Mouse (Mus musculus) brain, embryonic 14.5 days (tissue): ENCODE data around the gene Mms19. TPM values are rescaled to one million over a fixed set of nuclear protein-coding genes. Genes with fewer than 3 reads are reported as not detected.

Experiments
- DNase-seq: peaks from one replicate; pipeline ENCODE4 v3.0.0-alpha.2; 2011; ENCODE audit warnings: low read depth
- CTCF ChIP-seq: fragments of 200-500 bp; IDR thresholded peaks from 2 replicates; pipeline ENCODE4 v1.5.1; 2012; ENCODE audit warnings: inconsistent platforms, mild to moderate bottlenecking, moderate library complexity, borderline replicate concordance; ENCODE audit not compliant: insufficient read depth, insufficient read length; ENCODE audit errors: extremely low read depth
- POLR2A ChIP-seq: fragments of 200-500 bp; IDR thresholded peaks from 2 replicates; pipeline ENCODE4 v1.6.1; 2012; ENCODE audit warnings: mild to moderate bottlenecking, inconsistent platforms, borderline replicate concordance; ENCODE audit not compliant: poor library complexity, insufficient read depth, insufficient read length, severe bottlenecking; ENCODE audit errors: extremely low read depth
- polyA plus RNA-seq: library from polyadenylated mRNA; depleted of rRNA; stranded (reverse); fragments of >200 nt; gene quantifications from 2 replicates; pipeline ENCODE4 v1.2.3, GENCODE M21; 2012; rRNA removed

Mms19 gene
- polyA plus RNA-seq, 1 experiment, result 66.3 TPM

- TF ChIP-seq POLR2A, result no peak
- no peak for TF ChIP-seq CTCF
- DNase-seq, result peak; percentile 20
Observed at GRCm38 (mm10) chr19:41901696-41902095, 79.3 kb downstream of the Mms19 start.

DNA sequence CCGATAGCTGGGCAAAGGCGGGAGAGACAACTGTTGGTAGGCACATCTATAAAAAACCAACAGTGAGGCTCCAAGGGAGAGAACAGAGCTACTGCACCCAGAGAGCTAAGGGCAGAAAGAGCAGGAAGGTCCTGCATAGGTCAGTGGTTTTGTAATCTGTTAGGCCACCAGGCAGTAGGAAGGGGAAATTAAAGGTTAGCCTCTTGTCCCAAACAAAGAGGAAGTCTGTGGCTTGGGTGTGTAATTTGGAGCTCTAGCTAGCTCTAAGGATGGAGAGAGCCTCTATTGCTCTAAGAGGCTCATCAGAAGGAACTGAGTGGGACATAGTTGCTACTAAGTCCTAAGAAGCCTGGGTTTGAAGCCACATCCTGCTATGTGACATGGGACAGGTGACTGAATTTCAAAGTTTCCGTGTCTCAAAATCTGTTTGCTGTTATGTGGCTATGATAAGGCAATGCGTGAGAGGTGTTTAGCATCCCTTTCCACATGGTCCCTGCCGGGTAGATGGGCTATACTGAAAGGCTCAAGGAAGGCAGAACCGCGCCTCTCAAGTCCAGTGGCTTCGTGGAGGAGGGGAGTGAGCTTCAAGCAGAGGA, 80.4 kb downstream of the Mms19 start:
- no peak for DNase-seq
- no peak for TF ChIP-seq POLR2A
- TF ChIP-seq CTCF, result no peak

DNA sequence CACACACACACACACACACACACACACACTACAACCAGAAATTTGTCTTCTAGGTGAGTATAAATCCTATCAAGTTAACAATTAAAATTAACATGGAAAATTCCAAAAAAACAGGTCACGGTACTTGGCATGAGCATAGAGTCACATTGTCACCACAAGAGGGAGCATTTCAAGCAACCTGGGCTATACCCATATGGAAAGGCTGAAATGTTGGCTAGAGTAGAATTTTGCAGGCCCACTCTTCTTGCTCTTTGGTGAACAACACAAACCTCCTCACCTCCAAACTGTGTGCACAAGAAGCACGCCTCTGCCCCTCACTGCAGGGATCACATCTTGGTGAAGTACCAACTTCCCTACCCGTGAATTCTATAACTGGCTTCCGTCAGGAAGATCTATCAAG, 82.1 kb downstream of the Mms19 start:
- DNase-seq, result peak; percentile 63
- TF ChIP-seq POLR2A (no peak), CTCF (peak; percentile 67; the same call in 1 of the 2 replicates)

DNA sequence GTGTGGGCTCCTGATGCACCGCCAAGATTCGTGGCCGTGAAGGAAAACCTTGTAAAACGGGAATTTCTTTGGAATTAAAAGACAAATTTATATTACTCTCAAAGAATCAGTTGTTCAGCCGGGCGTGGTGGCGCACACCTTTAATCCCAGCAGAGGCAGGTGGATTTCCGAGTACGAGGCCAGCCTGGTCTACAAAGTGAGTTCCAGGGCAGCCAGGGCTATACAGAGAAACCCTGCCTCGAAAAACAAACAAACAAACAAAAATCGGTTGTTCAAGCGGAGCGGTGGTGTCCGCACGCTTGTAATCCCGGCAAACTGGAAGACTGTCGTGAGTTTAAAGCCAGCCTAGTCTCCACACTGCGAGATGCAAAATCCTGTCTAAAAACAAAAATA, 84.6 kb downstream of the Mms19 start:
- DNase-seq, result no peak
- TF ChIP-seq CTCF, result no peak
- no peak for TF ChIP-seq POLR2A

GRCm38 (mm10) chr19:41895460-41896318, 85.3 kb downstream of the Mms19 start, which contains the start of gene Rrp12:
TSS of gene Rrp12 (minus strand) at chr19:41896173.
- DNase-seq, result peak; percentile 97
- TF ChIP-seq POLR2A (no peak; the same call in 1 of the 2 replicates), CTCF (no peak)

DNA sequence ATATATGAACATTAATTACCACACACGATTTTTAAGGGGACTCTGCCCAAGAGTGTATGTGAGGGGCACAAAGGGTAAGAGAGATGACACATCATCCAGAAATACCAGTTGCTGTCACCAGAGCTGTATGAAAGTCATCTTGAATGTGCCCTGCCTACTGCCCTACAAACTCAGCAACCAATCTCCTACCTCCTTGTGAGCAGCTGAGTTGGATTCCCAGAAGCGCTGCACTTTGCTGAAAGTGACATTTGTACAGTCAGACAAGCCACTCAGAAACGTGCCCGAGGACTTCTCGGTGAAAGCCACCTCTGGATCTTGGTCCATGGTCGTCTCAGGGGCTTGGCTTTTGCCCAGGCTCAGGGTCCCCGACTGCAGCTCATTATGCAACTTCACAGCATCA, 86.0 kb downstream of the Mms19 start:
- TF ChIP-seq POLR2A (no peak), CTCF (no peak)
- DNase-seq, result no peak

Other genes with a start within 250 kb of the Mms19 start
- gene Slit1, start 237.5 kb downstream of the Mms19 start, polyA plus RNA-seq, result 31.8 and 51.5 TPM in 2 replicates
- gene Arhgap19, start 179.1 kb downstream of the Mms19 start, polyA plus RNA-seq, result 10.4 and 13.3 TPM in 2 replicates
- gene Frat1, start 151.2 kb downstream of the Mms19 start, polyA plus RNA-seq, result 12.0 and 14.8 TPM in 2 replicates
- 14.6 and 16.5 TPM in 2 replicates for gene Frat2, start 133.0 kb downstream of the Mms19 start, polyA plus RNA-seq
- gene Rrp12, start 85.0 kb downstream of the Mms19 start, polyA plus RNA-seq, result 14.7 and 17.1 TPM in 2 replicates
- gene Pgam1, start 69.2 kb downstream of the Mms19 start, polyA plus RNA-seq, result 420 and 445 TPM in 2 replicates
- gene Exosc1, start 47.7 kb downstream of the Mms19 start, polyA plus RNA-seq, result 30.5 and 31.5 TPM in 2 replicates
- 85.1 and 121 TPM in 2 replicates for gene Zdhhc16, start 47.7 kb downstream of the Mms19 start, polyA plus RNA-seq
- gene Ubtd1, start 606 bp upstream of the Mms19 start, polyA plus RNA-seq, result 20.0 and 20.9 TPM in 2 replicates
- 0.34 and 0.38 TPM in 2 replicates for gene Ankrd2, start 54.8 kb upstream of the Mms19 start, polyA plus RNA-seq
- gene Hoga1, start 64.5 kb upstream of the Mms19 start, polyA plus RNA-seq, result 1.2 and 1.7 TPM in 2 replicates
- 0.09 and 0.29 TPM in 2 replicates for gene 4933411K16Rik, start 71.1 kb upstream of the Mms19 start, polyA plus RNA-seq
- gene Morn4, start 105.2 kb upstream of the Mms19 start, polyA plus RNA-seq, result 128 and 144 TPM in 2 replicates
- 41.3 and 44.6 TPM in 2 replicates for gene Pi4k2a, start 109.3 kb upstream of the Mms19 start, polyA plus RNA-seq
- gene Avpi1, start 147.9 kb upstream of the Mms19 start, polyA plus RNA-seq, result 4.5 and 5.4 TPM in 2 replicates
- 15.2 and 16.7 TPM in 2 replicates for gene Marveld1, start 166.2 kb upstream of the Mms19 start, polyA plus RNA-seq
- gene Zfyve27, start 182.8 kb upstream of the Mms19 start, polyA plus RNA-seq, result 104 and 141 TPM in 2 replicates
- gene Sfrp5, start 221.1 kb upstream of the Mms19 start, polyA plus RNA-seq, result 4.5 and 4.6 TPM in 2 replicates